Mouse (Mus musculus) thymus, adult 18-20 months (tissue): ENCODE results near the gene 9530068E07Rik.
"Not testable (repeated sequence)": the region's sequence is repeated elsewhere in the genome, so short reads cannot be mapped to it uniquely, and the experiment has no call there.

Experiments used
- DNase-seq, 2 experiments: peaks; one replicate each; pipeline ENCODE4 v3.0.0; 2022; ENCODE audit warnings: mixed read lengths in 2 of 2

Gene 9530068E07Rik

DNA sequence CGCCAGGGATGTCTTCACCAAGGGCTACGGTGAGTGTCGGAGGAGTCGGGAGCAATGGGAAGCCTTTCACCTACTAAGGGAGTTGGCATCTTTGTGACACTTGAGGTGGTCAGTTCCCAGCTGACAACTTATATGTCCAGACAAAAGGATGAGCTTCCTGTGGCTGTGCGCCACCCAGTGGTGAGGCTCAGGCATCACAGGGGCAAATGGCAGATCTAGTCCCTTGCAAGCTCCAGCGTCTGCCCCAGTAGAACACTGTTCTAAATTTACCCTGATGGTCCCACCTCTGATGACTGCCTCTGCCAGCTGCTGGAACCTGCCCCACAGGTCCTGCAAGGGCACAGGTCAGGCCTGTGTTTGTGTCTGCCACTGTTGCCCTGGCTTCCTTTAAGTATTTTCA lies 21.9 kb upstream of the 9530068E07Rik start:
- DNase-seq = peak; percentile 30 to 50

GRCm38 (mm10) chr11:52377579-52377978 lies 18.6 kb upstream of the 9530068E07Rik start:
- no peak for DNase-seq

DNA sequence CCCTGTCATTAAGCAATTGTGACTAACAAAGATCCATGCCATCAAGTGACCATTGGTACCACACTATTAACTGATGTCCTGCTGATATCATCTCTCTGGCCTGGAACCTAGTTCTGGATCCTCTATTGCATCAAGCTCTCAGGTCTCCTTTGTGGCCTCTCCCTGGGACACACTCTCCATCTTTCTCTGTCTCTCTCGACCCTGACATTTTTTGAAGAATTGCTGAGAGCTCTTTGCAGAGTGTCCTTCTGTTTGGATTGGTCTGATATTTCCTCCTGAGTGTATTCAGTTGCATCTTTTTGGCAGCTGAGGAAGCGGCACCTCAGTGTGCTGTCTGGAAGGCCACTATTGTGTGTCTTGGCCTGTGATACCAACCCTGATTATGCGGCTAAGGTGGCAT lies 17.0 kb upstream of the 9530068E07Rik start:
- no peak for DNase-seq

DNA sequence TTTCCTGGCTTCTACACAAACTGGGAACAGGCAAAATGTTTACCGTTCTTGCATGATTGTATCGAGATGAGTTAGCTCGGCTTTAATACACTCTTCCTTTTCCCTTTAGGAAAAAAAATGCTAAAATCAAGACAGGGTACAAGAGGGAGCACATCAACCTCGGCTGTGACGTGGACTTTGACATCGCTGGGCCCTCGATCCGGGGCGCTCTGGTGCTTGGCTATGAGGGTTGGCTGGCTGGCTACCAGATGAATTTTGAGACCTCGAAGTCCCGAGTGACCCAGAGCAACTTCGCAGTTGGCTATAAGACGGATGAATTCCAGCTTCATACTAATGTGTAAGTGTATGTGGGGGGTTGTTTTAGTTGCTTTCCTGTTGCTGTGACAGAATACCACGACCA lies 12.5 kb upstream of the 9530068E07Rik start:
- DNase-seq = no peak

GRCm38 (mm10) chr11:52384667-52385066 lies 11.6 kb upstream of the 9530068E07Rik start:
- no peak for DNase-seq

DNA sequence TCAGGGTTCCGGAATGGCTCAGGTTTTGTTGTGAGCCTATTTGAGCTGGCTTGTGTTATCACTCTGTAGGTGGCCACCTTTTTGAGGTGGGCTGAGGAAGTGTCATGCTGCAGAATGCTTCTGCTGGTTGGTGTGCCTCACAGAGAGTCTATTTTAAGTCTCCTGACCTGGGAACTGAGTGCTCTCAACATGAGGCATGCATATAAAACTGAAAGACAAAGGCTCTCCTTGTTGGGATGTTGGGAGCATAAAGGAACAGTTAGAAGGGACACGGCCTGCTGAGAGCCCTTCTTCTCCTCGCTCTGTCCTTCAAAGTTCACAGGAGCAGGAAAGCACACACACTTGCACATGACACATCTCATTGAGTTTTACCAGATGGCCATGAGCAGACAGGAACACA lies 9.3 kb upstream of the 9530068E07Rik start:
- no peak for DNase-seq

GRCm38 (mm10) chr11:52388150-52388549 lies 8.1 kb upstream of the 9530068E07Rik start:
- DNase-seq = no peak

- not testable (repeated sequence) for DNase-seq
Measured at GRCm38 (mm10) chr11:52388979-52389378, 7.2 kb upstream of the 9530068E07Rik start.

DNA sequence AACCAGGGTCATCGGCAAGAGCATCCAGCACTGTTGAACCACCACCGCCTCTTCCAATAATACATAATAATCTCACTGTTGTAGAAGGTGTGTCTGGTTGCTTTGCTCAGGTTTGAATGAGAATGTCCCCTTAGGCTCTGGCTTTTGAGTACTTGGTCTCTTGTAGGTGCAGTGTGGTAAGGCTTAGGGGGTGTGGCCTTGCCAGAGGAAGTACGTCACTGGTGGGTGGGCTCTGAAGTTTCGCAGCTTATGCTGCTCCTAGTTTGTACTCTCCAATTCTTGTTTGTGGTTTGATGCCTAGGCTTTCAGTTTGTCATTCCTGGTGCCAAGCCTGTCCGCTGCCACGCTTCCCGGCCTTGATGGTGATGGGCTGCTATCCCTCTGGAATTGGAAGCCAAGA lies 6.3 kb upstream of the 9530068E07Rik start:
- no peak for DNase-seq

DNA sequence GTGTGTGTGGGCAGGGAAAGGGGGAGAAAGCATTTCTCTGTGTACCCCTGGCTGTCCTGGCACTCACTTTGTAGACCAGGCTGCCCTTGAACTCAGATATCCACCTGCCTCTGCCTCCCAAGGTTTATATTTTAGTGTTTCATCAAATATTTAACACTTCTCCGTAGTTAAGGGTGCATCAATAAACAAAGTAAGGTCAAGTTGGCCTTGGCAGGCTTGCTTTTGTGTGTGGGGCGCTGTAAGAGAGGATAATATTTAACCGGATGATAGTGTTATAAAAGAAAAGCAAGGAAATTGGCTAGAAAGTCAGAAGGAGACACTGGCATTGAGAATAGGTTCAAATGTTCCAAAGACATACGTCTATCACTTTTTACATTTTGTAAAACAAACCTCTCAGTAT lies 1.7 kb upstream of the 9530068E07Rik start:
- no peak for DNase-seq

DNA sequence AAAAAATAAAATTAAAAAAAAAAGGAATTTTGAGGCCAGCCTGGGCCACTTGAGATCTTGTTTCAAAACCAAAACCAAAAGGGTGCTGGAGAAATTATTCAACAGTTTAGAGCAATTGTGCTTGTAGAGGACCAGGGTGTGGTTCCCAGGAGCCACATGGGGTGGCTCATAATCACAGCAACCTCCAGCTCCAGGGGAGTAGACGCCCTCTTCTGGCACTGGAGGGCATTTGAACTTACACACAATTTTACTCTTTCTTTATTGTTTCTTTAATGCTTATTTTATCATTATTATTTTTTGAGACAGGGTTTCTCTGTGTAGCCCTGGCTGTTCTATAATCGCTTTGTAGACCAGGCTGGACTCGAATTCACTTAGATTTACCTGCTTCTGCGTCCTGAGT lies 885 bp upstream of the 9530068E07Rik start:
- no peak for DNase-seq

GRCm38 (mm10) chr11:52396597-52397188 lies 465 bp downstream of the 9530068E07Rik start:
- peak; percentile 39 to 64 for DNase-seq

GRCm38 (mm10) chr11:52397385-52397987 lies 1.3 kb downstream of the 9530068E07Rik start:
- DNase-seq = no peak

DNA sequence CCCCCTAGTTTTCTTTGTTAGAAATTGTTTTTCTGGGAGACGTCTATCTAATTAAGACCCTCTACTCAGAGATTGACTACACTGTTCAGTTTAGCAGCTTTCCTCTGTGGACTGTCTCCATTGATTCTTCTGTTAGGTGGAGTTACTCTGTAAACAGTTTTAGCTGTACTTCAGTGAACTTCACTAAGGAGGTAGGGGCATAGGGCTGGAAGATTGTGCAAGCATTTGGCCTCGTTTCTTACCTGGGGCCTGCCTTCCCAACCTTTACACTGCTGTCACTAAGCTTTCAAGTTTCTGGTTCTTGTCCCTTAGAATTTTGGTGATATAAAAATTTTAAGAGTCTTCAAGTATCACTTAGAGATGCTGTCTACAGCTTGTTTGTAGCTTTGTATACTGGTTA lies 5.2 kb downstream of the 9530068E07Rik start:
- no peak for DNase-seq

DNA sequence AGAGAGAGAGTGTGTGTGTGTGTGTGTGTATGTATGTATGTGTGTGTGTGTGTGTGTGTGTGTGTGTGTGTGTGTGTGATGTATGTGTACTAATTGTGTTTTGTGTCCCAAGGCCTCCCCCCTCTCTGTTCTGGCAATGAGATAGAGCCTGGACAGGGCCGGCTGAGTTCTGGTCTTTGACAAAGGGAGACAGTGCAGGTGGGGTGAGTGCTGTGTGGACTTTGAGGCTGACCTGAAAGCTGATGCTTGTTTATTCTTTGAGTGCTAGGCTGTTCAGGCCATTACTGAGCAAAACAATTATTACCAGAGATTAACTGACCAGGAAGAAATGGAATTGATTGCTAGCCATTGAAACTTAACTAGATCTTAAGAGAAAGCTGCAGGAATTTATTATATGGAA lies 6.3 kb downstream of the 9530068E07Rik start:
- no peak for DNase-seq

GRCm38 (mm10) chr11:52404209-52404608 lies 8.0 kb downstream of the 9530068E07Rik start:
- no peak for DNase-seq

DNA sequence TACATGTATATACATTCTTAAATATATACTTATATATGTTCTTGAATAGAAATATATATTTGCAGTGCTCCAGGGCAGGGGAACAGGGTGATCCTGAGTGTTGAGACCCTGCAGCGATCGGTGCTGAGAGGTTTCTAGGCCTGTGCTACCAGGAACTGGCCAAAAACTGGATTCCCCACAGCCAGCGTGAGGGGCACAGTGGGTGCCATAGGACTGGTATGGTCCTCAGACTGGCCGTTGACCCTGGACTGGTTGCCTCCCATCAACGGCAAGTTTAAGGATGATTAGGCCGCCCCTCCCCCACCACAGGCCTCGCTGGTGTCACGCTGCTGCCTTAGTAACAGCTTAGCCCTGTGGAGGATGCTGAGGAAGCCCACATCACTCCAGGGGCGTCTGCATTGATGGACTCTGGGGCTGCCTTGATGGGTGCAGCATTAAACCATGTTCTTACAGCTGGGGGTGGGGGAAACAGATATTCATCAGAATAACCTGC lies 9.0 kb downstream of the 9530068E07Rik start:
- DNase-seq = no peak

GRCm38 (mm10) chr11:52409316-52409715 lies 13.1 kb downstream of the 9530068E07Rik start:
- DNase-seq = no peak

DNA sequence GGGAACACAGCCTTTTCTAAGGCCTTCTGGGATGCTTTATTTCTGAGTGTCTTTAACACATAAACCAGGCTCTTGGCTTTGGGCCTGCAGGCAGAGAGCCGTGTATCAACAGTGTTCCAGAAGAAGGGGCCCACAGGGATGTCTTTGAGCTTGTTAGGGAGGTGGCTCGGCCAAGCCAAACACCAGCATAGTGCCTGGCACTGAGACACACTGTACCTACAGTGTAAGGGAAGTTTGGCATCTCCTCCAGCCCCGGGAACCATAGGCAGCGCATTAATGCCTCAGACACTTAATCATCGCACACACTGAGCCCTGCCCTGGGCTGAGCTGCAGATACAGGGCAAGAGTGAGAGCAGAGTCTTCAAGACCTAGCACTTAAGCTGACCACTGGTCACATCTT lies 22.1 kb downstream of the 9530068E07Rik start:
- no peak for DNase-seq

GRCm38 (mm10) chr11:52419246-52419645 lies 23.0 kb downstream of the 9530068E07Rik start:
- peak; percentile 27 to 51 for DNase-seq

DNA sequence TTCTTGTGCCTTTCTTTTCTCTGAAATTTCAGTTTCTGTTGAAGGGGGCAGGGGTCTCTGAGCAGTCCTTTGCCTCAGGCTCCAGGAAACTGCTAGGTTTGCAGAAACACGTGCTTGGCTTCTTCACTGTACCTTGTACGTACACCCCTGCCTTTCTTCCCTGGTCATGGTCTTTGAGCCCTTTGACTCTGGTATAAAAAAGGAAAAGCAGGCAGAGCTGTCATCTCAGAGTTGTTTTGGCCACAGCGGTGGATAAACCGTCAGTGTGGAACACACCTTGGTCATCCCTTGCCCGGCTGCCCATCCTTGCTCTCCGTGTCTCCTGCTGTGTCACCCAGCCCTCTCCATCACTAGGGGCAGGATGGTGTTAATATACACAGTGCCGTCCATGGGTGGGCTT lies 23.6 kb downstream of the 9530068E07Rik start:
- DNase-seq = no peak

DNA sequence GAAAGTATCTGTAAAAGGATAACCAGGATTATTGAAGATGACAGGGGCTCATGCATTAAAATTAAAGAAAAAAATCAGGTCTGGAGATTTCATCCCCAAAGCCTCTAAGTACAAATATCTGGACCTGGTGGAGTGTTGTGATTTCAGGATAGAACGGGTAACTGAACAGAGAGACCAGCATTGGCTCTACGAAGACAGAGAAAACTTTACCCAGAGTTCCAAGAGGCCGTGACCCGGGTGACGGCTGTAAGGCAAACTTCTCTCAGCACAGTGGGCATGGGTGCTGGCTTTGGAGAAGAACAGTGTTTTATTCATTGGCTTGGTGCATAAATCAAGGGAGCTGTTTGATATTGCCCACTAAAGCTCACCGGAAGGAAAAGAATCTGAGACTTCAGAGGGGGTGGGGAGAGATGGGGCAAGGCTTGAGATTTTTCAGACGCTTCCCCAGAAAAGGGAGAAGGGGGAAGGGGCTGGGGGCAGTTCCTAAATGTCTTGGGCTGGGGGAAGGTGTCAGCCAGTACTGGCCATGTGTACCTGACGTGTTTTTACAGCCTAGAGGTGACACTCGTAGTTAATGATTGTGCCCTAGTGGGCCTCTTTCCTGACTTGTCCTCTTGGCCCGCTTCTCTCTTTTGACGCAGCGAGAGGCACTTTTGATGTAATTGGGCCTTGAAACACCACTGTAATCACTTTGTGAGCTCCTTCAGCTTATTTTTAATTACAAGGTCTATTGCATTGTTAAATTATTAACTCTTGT lies 24.2 kb downstream of the 9530068E07Rik start:
- DNase-seq = no peak

- DNase-seq = no peak
Measured at GRCm38 (mm10) chr11:52421053-52421778, 25.0 kb downstream of the 9530068E07Rik start.
